Mouse (Mus musculus): ENCODE results near the gene Gm28305. TPM values are rescaled to one million over a fixed set of nuclear protein-coding genes. Genes with fewer than 3 reads are reported as not detected.

Gm28305 gene
- polyA plus RNA-seq (2012; fragmentation: generic; extraction: Trizol), result not detected

GRCm38 (mm10) chr9:104040362-104040761 lies at the start of gene Gm28305:
Gm28305 (plus strand) TSS chr9:104040662.
- no peak within 1 kb of the TSS for H3ac ChIP-seq (ENCODE audit: control insufficient read depth, insufficient read length)
- no peaks in the 10 kb centered on the region for H3K36me3 ChIP-seq (ENCODE audit: control insufficient read depth, insufficient read depth)
- TF ChIP-seq USF1 (IDR thresholded peaks at IDR 0.05; ENCODE audit: low read depth) (no peak), REST (IDR thresholded peaks at IDR 0.05; ENCODE audit: insufficient read depth, insufficient read length) (no peak), E2F4 (IDR thresholded peaks at IDR 0.05; ENCODE audit: insufficient read depth) (no peak), TCF12 (IDR thresholded peaks at IDR 0.05; ENCODE audit: insufficient read depth, poor library complexity, severe bottlenecking) (no peak), MYOD1 (IDR thresholded peaks at IDR 0.05; ENCODE audit: control insufficient read depth in 1 of 3, insufficient read length in 2 of 3, low read depth in 2 of 3) (no peak), MYOG (IDR thresholded peaks at IDR 0.05; ENCODE audit: control insufficient read depth in 1 of 3, insufficient read depth in 1 of 3, insufficient read length in 2 of 3, low read depth in 2 of 3) (no peak), CEBPB (IDR thresholded peaks at IDR 0.05; ENCODE audit: insufficient read depth, poor library complexity, severe bottlenecking) (no peak), MAX (IDR thresholded peaks at IDR 0.05; ENCODE audit: low read depth) (no peak), TCF3 (IDR thresholded peaks at IDR 0.05; ENCODE audit: insufficient read length, low read depth) (no peak)

GRCm38 (mm10) chr9:103996496-103996895 lies 44.0 kb upstream of the Gm28305 start:
- H3K27me3 ChIP-seq (ENCODE audit: control insufficient read depth, insufficient read depth, insufficient read length), result peaks cover 13% of the 10 kb centered on the region

More at GRCm38 (mm10) chr9:104040362-104040761, at the start of gene Gm28305:
- no peaks in the 10 kb centered on the region for H3K79me2 ChIP-seq (ENCODE audit: control insufficient read depth, insufficient read depth)
- H3K27me3 ChIP-seq (ENCODE audit: control insufficient read depth, insufficient read depth, insufficient read length), result no peaks in the 10 kb centered on the region
- H3K4me3 ChIP-seq, result no peak within 1 kb of the TSS
- H3K4me2 ChIP-seq (ENCODE audit: low read depth), result no peak within 1 kb of the TSS

GRCm38 (mm10) chr9:104000601-104001000 lies 39.9 kb upstream of the Gm28305 start:
- no peak overlapping the region for H3K4me3 ChIP-seq
- H3K4me2 ChIP-seq (ENCODE audit: low read depth), result no peak overlapping the region
- no peaks in the 10 kb centered on the region for H3K79me2 ChIP-seq (ENCODE audit: control insufficient read depth, insufficient read depth)
- H3ac ChIP-seq (ENCODE audit: control insufficient read depth, insufficient read length), result no peak overlapping the region
- H3K27me3 ChIP-seq (ENCODE audit: control insufficient read depth, insufficient read depth, insufficient read length), result peaks cover 2% of the 10 kb centered on the region
- TF ChIP-seq USF1 (IDR thresholded peaks at IDR 0.05; ENCODE audit: low read depth) (no peak), MYOG (IDR thresholded peaks at IDR 0.05; ENCODE audit: control insufficient read depth in 1 of 3, insufficient read depth in 1 of 3, insufficient read length in 2 of 3, low read depth in 2 of 3) (no peak), CEBPB (IDR thresholded peaks at IDR 0.05; ENCODE audit: insufficient read depth, poor library complexity, severe bottlenecking) (no peak), SRF (IDR thresholded peaks at IDR 0.05; ENCODE audit: control insufficient read depth, insufficient read length, low read depth) (no peak)
- no peaks in the 10 kb centered on the region for H3K36me3 ChIP-seq (ENCODE audit: control insufficient read depth, insufficient read depth)

More at GRCm38 (mm10) chr9:103996496-103996895, 44.0 kb upstream of the Gm28305 start:
- H3K79me2 ChIP-seq (ENCODE audit: control insufficient read depth, insufficient read depth), result no peaks in the 10 kb centered on the region
- H3K4me2 ChIP-seq (ENCODE audit: low read depth), result no peak overlapping the region
- H3ac ChIP-seq (ENCODE audit: control insufficient read depth, insufficient read length), result no peak overlapping the region
- no peak overlapping the region for H3K4me3 ChIP-seq
- TF ChIP-seq CEBPB (IDR thresholded peaks at IDR 0.05; ENCODE audit: insufficient read depth, poor library complexity, severe bottlenecking) (no peak), MAX (IDR thresholded peaks at IDR 0.05; ENCODE audit: low read depth) (no peak), REST (IDR thresholded peaks at IDR 0.05; ENCODE audit: insufficient read depth, insufficient read length) (no peak), TCF3 (IDR thresholded peaks at IDR 0.05; ENCODE audit: insufficient read length, low read depth) (no peak), POLR2A (IDR thresholded peaks at IDR 0.05; ENCODE audit: insufficient read length, low read depth) (no peak), SRF (IDR thresholded peaks at IDR 0.05; ENCODE audit: control insufficient read depth, insufficient read length, low read depth) (no peak)
- H3K36me3 ChIP-seq (ENCODE audit: control insufficient read depth, insufficient read depth), result no peaks in the 10 kb centered on the region

- Histone ChIP-seq H3ac (ENCODE audit: control insufficient read depth, insufficient read length) (peak within 1 kb of the TSS; percentile 89), H3K27me3 (ENCODE audit: control insufficient read depth, insufficient read depth, insufficient read length) (no peaks in the 10 kb centered on the region), H3K4me2 (ENCODE audit: low read depth) (peak within 1 kb of the TSS; percentile 71), H3K79me2 (ENCODE audit: control insufficient read depth, insufficient read depth) (no peaks in the 10 kb centered on the region), H3K4me3 (peak within 1 kb of the TSS; percentile 43), H3K36me3 (ENCODE audit: control insufficient read depth, insufficient read depth) (no peaks in the 10 kb centered on the region)
- TF ChIP-seq MYOG (IDR thresholded peaks at IDR 0.05; ENCODE audit: control insufficient read depth in 1 of 3, insufficient read depth in 1 of 3, insufficient read length in 2 of 3, low read depth in 2 of 3) (peak in 1 of 3 experiments; percentile 37), POLR2A (IDR thresholded peaks at IDR 0.05; ENCODE audit: insufficient read length, low read depth) (peak; percentile 94), SRF (IDR thresholded peaks at IDR 0.05; ENCODE audit: control insufficient read depth, insufficient read length, low read depth) (peak; percentile 29), E2F4 (IDR thresholded peaks at IDR 0.05; ENCODE audit: insufficient read depth) (no peak), REST (IDR thresholded peaks at IDR 0.05; ENCODE audit: insufficient read depth, insufficient read length) (no peak), MYOD1 (IDR thresholded peaks at IDR 0.05; ENCODE audit: control insufficient read depth in 1 of 3, insufficient read length in 2 of 3, low read depth in 2 of 3) (no peak), USF1 (IDR thresholded peaks at IDR 0.05; ENCODE audit: low read depth) (no peak), TCF12 (IDR thresholded peaks at IDR 0.05; ENCODE audit: insufficient read depth, poor library complexity, severe bottlenecking) (no peak), CEBPB (IDR thresholded peaks at IDR 0.05; ENCODE audit: insufficient read depth, poor library complexity, severe bottlenecking) (no peak), POLR2AphosphoS2 (IDR thresholded peaks at IDR 0.05; ENCODE audit: insufficient read length, low read depth) (peak; percentile 86), TCF3 (IDR thresholded peaks at IDR 0.05; ENCODE audit: insufficient read length, low read depth) (no peak), MAX (IDR thresholded peaks at IDR 0.05; ENCODE audit: low read depth) (no peak)
Observed at GRCm38 (mm10) chr9:104001921-104002859, 38.3 kb upstream of the Gm28305 start, which contains the start of gene Nphp3. Nphp3 (plus strand) TSS chr9:104002544.

All from myocyte (in vitro differentiated cells).